Mouse (Mus musculus): ENCODE data around the gene Cx3cr1.

The Cx3cr1 gene

GRCm38 (mm10) chr9:119933675-119934074, 136.0 kb downstream of the Cx3cr1 start:
- DNase-seq: no peak

DNA sequence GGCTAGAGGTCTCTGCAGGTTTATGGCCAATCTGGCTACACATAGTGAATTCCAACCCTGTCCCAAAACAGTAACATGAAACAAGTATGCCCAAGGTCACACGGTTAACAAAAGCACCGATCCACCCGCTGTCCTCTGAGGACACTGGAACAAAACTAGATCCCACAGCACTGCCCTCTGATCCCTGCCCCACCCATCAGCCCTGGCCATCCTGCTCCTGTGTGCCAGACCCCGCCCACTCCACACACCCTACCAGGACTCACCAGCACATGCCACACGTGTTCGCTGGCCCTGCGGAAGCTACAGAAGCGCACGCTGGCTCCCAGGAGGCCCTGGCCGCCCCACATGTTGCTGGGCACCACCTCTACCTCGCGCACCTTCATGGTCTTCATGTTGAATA, 137.3 kb downstream of the Cx3cr1 start:
- no peak for DNase-seq

DNA sequence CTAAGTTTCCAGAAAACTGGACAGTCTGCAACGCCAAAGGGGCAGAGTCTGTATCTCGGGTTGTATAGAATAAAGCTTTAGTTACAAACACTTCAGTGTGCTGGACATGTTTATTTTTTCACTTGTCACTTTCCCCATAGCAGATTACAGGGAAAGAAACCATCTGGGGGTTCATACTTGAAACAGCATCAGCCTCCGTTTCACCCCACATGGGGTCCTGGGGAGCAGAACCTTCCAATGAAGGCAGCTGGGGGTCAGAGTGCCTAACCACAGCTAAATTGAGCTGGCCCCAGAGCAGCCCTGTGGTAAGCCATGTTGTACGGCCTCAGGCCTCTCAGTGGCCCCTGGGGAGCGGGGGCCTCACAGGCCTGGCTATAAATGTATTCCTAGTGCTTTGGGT, 143.2 kb downstream of the Cx3cr1 start:
- peak; percentile 24 to 78 for DNase-seq

DNA sequence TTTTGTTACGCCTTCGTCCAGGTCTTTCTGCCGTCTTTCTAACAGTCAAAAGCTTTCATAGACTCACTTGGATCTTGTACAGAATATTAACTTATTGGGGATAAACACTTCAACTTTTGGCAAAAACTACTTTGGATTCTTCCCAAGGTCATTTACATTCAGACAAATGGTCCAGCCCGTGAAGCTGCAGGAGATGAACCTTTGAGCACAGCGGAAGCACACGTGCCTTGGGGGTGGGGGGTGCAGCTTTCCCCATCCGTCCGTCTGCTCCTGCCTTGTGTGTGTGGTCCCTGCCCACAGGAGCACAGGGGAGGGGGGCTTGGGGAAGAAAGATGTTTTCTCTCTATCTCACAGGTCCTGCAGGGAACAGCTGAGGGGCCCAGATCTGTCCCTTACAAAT, 143.9 kb downstream of the Cx3cr1 start:
- DNase-seq: peak in 1 of 2 experiments; percentile 53

DNA sequence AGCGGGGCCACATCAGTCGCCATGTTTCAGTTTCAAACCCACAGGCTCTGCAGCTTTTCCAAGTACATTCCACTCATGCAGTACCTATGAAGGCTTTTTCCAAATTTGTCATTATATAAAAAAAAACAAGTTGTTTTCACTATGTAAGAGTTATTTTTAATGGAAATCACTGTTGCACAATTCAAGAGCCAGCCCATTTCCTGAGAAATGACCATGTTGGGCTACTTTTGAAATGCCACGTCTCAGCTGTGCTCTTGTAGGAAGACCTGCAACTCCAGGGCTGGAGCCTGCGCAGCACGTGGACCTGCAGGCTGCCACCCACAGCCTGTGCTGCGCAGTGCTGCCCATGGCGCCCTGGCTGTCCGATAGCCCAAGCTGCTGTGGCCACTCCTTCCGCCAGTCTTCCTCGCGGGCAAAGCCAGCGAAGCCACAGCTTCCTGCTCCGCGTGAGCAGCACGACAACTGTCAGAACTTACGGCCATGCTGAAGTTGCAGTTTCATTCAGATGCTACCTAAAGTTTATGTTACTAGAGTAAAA, 144.5 kb downstream of the Cx3cr1 start:
- peak; percentile 41 to 78 for DNase-seq

- no peak for DNase-seq
Observed at GRCm38 (mm10) chr9:119923462-119923861, 146.2 kb downstream of the Cx3cr1 start.

DNA sequence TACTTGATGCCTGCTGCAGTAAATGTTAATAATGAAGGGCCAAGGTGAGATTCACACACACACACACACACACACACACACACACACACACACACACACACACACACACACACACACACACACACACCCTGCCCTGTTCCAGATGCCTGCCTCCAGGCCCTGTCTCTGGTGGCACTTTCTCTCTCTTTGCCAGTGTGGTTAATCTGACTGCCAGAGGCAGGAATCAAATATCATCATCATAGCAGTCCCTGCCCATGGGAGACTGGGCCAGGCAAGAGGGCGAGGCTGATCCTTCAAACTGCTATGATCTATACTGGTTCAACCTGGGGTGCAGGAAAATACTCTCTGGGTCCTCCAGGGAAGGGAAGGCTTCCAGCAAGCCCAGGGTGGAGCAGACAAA, 149.8 kb downstream of the Cx3cr1 start:
- no peak for DNase-seq

DNA sequence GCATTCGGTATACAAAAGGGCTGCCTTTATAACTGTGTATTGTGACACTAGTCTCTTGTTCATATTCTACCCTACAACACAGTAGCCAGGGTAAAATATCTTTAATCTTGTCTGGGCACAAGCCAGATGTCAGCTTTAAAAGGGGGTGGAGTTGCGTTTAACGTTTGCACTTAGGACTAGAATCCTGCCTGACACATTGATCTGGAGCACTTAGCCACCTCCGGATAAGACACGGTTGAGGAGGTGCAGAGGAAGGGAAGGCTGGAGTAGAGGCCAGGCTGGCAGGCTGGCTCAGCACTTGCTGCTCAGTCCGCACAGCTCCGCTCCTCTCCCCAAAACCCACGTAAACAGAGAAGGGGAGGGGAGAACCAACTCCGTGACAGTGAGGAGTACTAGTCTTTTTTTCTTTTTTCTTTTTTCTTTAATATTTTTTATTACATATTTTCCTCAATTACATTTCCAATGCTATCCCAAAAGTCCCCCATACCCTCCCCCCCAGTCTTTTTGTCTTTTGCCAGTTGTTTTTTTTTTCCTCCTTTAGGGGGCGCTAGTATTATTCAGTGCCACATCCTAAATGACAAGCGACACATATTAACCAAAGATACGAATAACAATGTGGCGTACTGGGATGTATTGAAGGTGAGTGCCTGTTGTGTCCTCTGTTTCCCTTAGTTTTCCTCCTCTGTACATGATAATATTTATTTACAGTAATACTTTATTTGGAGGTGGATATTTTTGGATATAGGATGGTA, 156.4 kb downstream of the Cx3cr1 start:
- no peak for DNase-seq

- no peak for DNase-seq
Observed at GRCm38 (mm10) chr9:119909931-119910330, 159.7 kb downstream of the Cx3cr1 start.

DNA sequence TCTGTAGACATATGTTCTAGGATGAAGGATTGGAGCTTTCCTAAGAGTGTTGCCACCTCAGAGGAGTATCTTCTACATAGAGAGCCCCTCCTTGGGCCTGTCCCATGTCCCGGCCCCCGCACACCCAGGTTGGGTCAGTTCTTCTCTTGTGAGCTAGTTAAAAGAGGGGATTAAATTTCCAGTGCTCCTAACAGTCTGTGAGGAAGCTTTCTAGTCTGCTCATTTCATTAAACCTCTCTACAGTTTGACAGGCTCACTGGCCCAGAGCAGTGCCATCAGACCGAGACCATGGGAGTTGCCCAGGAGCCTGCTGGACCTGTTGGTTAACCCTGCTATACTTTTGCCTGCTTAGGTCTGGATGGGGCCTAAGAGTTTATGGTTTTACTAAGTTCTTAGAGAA, 161.0 kb downstream of the Cx3cr1 start:
- DNase-seq: no peak

GRCm38 (mm10) chr9:119902410-119903151, 167.1 kb downstream of the Cx3cr1 start:
- no peak for DNase-seq

DNA sequence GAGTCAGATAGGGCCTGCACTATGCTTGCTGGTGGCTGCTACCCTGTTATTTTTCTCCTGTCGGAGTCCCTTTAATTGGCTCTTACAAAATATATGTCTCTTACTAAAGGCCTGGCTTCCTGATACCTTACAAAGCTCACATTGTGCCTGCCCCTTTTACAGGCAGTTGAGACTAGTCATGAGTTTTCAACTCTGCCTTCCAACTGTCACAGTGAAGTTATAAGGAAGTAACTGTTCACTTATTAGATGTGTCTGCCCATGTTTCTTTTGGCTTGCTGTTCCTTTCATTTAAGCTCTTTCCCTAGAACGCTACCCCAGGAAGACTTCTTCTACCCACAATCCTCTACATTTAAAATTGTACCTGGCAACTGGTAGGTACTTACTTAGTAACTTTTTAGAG, 170.2 kb downstream of the Cx3cr1 start:
- no peak for DNase-seq

DNA sequence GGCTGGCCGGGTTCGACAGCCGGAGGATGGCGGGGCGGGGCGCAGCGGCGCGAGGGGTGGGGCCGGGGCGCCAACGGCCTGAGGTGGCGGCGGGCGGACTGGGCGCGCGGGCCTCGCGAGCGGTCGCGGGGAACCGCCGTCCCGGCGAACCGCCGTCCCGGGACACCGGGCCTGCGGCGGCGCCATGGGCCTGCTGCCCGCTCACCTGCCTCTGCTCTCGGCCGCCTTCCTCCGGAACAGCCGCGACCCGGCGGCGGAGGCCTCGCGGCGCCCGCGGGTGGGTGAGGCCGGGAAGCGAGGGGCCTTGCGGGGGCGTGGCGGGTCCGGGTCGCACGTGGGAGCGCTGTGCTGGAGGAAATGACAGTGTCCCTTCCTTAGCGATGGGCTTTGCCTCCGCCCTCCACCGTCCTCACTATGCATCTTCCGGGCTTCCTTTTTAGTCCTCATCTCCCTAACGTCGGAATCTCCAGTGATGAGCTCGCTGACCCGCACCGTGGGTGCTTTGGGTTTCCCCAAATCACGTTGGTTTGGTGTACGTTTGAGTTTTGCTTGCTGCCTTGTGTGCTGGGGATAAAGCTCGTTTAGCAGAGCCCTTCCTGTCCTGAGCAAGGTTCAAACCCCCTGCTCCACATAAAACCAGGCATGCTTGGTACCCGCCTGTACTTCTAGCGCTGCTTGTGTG, 174.5 kb downstream of the Cx3cr1 start:
- peak; percentile 68 to 74 for DNase-seq

GRCm38 (mm10) chr9:119894339-119895009, 175.2 kb downstream of the Cx3cr1 start, which contains the start of gene Wdr48:
Wdr48 (plus strand) TSS chr9:119894878.
- peak; percentile 97 to 98 for DNase-seq

GRCm38 (mm10) chr9:119893881-119894280, 175.8 kb downstream of the Cx3cr1 start:
- no peak for DNase-seq

- peak in 1 of 2 experiments; percentile 23 for DNase-seq
Observed at GRCm38 (mm10) chr9:119890692-119891091, 179.0 kb downstream of the Cx3cr1 start.

GRCm38 (mm10) chr9:119889446-119889845, 180.2 kb downstream of the Cx3cr1 start:
- no peak for DNase-seq

- DNase-seq: no peak
Observed at GRCm38 (mm10) chr9:119888843-119889246, 180.8 kb downstream of the Cx3cr1 start.

GRCm38 (mm10) chr9:119887144-119887901, 182.4 kb downstream of the Cx3cr1 start:
- DNase-seq: no peak

GRCm38 (mm10) chr9:119854170-119854569, 215.5 kb downstream of the Cx3cr1 start:
- no peak for DNase-seq

- DNase-seq: no peak
Observed at GRCm38 (mm10) chr9:119853071-119853846, 216.4 kb downstream of the Cx3cr1 start.

Measured in lung, postnatal 4 days (tissue).